Mouse (Mus musculus) urinary bladder, postnatal 14 days (tissue): ENCODE measurements around the gene Msh3.
A peak's percentile ranks its signal among the peaks of the same experiment; 100 is the strongest.
"Not testable (repeated sequence)": the region's sequence is repeated elsewhere in the genome, so short reads cannot be mapped to it uniquely, and the experiment has no call there.

ENCODE experiments used
- DNase-seq: peaks from one replicate; pipeline ENCODE4 v3.0.0; 2021; ENCODE audit warnings: low spot score

Gene Msh3

DNA sequence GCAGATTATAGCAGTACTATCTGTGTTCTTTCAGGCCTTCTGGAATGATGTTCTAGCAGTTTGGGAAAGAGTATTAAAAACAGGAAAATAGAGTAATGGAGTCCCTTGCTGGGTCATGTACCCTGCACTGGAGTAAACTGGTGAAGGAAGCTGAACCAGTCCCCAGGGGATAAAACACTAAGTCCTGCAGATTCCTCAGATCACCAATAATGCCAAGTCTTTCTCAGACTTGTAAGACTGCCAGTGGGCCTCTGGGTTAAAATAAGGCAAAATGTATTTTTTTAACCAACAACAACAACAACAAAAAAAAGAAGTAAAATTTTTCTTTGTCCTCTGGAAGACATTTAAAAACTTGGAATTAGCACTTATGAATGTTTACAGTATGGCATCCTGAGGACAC lies 102.5 kb downstream of the Msh3 start:
- DNase-seq = no peak

- DNase-seq = no peak
Measured at GRCm38 (mm10) chr13:92247576-92247975, 107.2 kb downstream of the Msh3 start.

- no peak for DNase-seq
Measured at GRCm38 (mm10) chr13:92246966-92247365, 107.8 kb downstream of the Msh3 start.

- no peak for DNase-seq
Measured at GRCm38 (mm10) chr13:92244731-92245130, 110.1 kb downstream of the Msh3 start.

GRCm38 (mm10) chr13:92241426-92241825 lies 113.4 kb downstream of the Msh3 start:
- peak; percentile 6 for DNase-seq

- no peak for DNase-seq
Measured at GRCm38 (mm10) chr13:92237887-92238286, 116.9 kb downstream of the Msh3 start.

DNA sequence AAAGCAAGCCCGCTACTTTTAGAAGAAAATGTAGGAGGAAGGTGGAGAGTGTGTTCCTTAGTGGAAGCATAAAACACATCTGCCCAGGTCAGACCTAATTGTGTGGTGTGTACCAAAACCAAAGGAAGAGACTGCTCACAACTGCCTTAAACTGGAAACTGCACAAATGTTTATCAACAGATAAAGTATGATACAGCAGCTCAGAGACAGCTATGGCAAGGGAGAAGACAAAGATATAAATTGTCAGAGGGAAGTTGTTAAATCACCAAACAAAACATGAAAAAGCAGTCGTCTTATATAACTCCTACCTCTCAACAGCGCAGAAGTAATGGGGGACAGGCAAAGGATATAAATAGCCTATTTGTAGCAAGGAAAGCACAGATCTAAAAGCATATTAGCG lies 117.8 kb downstream of the Msh3 start:
- DNase-seq = no peak

DNA sequence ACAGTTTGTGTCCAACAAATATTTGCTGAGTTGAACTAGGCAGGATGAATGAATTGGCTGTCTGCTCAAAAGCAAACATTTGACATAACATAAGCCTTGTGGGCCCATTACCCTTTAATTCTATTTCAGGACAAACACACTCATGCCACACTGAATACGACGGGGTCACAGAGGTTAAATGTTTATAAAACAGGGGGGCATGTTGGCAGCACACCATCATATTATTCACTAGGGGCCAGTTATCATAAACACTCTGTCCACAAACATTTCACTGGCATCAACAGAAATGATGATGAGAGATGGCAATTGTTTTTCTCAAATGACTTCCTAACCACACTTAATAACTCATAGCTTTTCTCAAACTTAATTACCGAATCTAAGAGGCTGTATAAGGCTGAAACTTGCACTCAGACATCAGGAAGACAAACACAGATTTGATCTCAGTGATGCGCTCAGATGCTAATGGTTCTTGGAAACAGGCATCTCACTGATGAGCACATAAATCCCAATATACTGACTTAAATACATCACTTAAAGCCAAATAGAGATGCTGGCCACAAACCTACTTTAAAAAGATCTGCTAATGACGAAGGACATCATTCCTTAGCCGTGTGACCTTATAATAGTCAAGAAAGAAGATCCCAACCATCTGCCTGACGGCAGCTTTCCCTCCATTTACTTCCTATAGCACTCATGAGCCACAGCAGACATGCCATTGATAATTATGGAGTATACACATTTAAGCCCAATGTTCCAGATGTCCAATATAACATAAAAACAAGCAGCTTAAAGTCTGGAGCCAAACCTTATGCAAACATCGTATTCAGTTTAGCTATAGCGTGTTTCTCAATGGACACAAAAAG lies 122.5 kb downstream of the Msh3 start:
- DNase-seq = no peak

- no peak for DNase-seq
Measured at GRCm38 (mm10) chr13:92228037-92228436, 126.8 kb downstream of the Msh3 start.

- DNase-seq = no peak
Measured at GRCm38 (mm10) chr13:92223567-92223966, 131.2 kb downstream of the Msh3 start.

GRCm38 (mm10) chr13:92222763-92223162 lies 132.0 kb downstream of the Msh3 start:
- DNase-seq = no peak

DNA sequence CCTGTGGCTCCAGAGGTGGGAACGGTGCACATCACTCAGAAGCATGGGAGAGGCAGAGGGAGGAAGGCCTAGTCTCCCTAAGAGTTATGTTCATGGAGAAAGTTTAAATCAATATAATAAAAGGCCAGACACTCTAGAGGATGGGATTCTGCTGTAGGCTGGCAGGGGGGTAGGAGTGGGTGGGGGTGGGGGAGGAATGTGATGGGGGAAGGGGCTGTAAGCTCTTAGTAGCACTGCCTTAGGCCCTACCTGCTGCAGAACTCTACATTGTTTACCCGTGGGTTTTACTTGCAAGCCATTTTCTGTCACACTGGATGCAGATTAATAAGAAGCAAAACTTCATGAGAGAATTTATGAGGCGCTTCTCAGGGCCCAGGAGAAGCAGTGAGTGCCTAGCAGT lies 135.0 kb downstream of the Msh3 start:
- no peak for DNase-seq

GRCm38 (mm10) chr13:92217216-92217615 lies 137.6 kb downstream of the Msh3 start:
- no peak for DNase-seq

GRCm38 (mm10) chr13:92196860-92197259 lies 157.9 kb downstream of the Msh3 start:
- no peak for DNase-seq

DNA sequence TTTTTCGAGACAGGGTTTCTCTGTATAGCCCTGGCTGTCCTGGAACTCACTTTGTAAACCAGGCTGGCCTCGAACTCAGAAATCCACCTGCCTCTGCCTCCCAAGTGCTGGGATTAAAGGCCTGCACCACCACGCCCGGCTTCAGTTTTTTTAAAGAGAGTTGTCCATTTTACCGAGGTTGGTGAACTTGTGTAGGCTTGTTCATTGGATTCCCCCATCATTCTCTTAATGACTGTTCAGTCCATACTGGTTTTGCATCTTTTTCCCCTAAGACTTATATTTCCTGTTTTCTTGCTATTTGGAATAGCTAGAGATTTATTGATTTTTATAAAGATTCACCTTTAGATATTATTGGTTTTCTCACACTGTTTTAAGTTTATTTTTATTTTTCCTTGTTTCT lies 161.0 kb downstream of the Msh3 start:
- not testable (repeated sequence) for DNase-seq

DNA sequence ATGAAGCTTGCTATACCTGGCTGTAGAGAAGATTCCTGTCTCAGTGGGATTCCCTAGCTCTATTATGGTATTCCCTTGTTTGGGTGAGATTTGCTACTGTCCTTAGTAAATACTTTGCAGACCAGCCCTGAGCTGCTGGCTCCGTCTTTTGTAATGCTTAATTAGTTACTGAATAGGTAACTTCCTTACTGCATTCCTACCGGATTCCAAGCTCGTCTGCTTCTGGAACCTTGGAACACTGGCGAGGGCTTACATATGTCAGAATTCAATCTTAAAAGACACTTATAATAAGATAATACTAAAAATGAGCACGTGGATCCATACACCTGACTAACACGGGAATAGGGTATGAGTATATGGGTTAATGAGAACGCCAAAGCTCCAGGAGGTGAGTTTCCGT lies 182.1 kb downstream of the Msh3 start:
- DNase-seq = not testable (repeated sequence)
